Mouse (Mus musculus): ENCODE measurements around the gene Klk1b4.

Gene Klk1b4

GRCm38 (mm10) chr7:44253023-44253616, 45.9 kb downstream of the Klk1b4 start:
- no peak for DNase-seq (ENCODE audit: low spot score in 2 of 2)

GRCm38 (mm10) chr7:44254930-44255329, 47.7 kb downstream of the Klk1b4 start:
- DNase-seq (ENCODE audit: low spot score in 2 of 2), result no peak

GRCm38 (mm10) chr7:44257278-44257677, 50.0 kb downstream of the Klk1b4 start, which contains the start of gene Acp4:
TSS of gene Acp4 (minus strand) at chr7:44257378.
- no peak for DNase-seq (ENCODE audit: low spot score in 2 of 2)

- no peak for DNase-seq (ENCODE audit: low spot score in 2 of 2)
Observed at GRCm38 (mm10) chr7:44260410-44260809, 53.2 kb downstream of the Klk1b4 start.

GRCm38 (mm10) chr7:44261147-44261546, 53.9 kb downstream of the Klk1b4 start, which contains the start of gene Gm15517:
TSS of gene Gm15517 (plus strand) at chr7:44261447.
- no peak for DNase-seq (ENCODE audit: low spot score in 2 of 2)

All from urinary bladder, postnatal 36 days (tissue).